Mouse (Mus musculus): Measurements from ENCODE around the gene Plvap.
"Not testable (repeated sequence)": the region's sequence is repeated elsewhere in the genome, so short reads cannot be mapped to it uniquely, and the experiment has no call there.

Plvap gene

GRCm38 (mm10) chr8:71511644-71512043 is at the start of gene Plvap:
Plvap (minus strand) TSS chr8:71511752.
- DNase-seq (ENCODE audit: low spot score in 2 of 2), result no peak

- DNase-seq (ENCODE audit: low spot score in 2 of 2), result no peak
Measured at GRCm38 (mm10) chr8:71560765-71561164, 49.2 kb upstream of the Plvap start.

- no peak for DNase-seq (ENCODE audit: low spot score in 2 of 2)
Measured at GRCm38 (mm10) chr8:71560071-71560470, 48.5 kb upstream of the Plvap start.

GRCm38 (mm10) chr8:71558958-71559690 is 47.6 kb upstream of the Plvap start:
- peak; percentile 84 for DNase-seq (ENCODE audit: low spot score in 2 of 2)

- DNase-seq (ENCODE audit: low spot score in 2 of 2), result peak; percentile 68 to 74
Measured at GRCm38 (mm10) chr8:71558071-71558957, 46.8 kb upstream of the Plvap start, which contains the start of gene Tmem221. Tmem221 (minus strand) TSS chr8:71558871.

- no peak for DNase-seq (ENCODE audit: low spot score in 2 of 2)
Measured at GRCm38 (mm10) chr8:71554644-71555043, 43.1 kb upstream of the Plvap start.

- no peak for DNase-seq (ENCODE audit: low spot score in 2 of 2)
Measured at GRCm38 (mm10) chr8:71554001-71554400, 42.4 kb upstream of the Plvap start.

GRCm38 (mm10) chr8:71552770-71553169 is 41.2 kb upstream of the Plvap start:
- DNase-seq (ENCODE audit: low spot score in 2 of 2), result no peak

GRCm38 (mm10) chr8:71550754-71551153 is 39.2 kb upstream of the Plvap start:
- peak in 1 of 2 experiments; percentile 58 for DNase-seq (ENCODE audit: low spot score in 2 of 2)

GRCm38 (mm10) chr8:71547590-71547989 is 36.0 kb upstream of the Plvap start:
- DNase-seq (ENCODE audit: low spot score in 2 of 2), result peak; percentile 77 to 78

GRCm38 (mm10) chr8:71545053-71545452 is 33.5 kb upstream of the Plvap start:
- DNase-seq (ENCODE audit: low spot score in 2 of 2), result no peak

- no peak for DNase-seq (ENCODE audit: low spot score in 2 of 2)
Measured at GRCm38 (mm10) chr8:71543755-71544154, 32.2 kb upstream of the Plvap start.

GRCm38 (mm10) chr8:71542632-71543343 is 31.2 kb upstream of the Plvap start, which contains the start of gene Mvb12a:
Mvb12a (plus strand) TSS chr8:71542922.
- DNase-seq (ENCODE audit: low spot score in 2 of 2), result peak; percentile 82 to 87

GRCm38 (mm10) chr8:71537028-71537867 is 25.7 kb upstream of the Plvap start, which contains the start of gene Bst2:
Bst2 (minus strand) TSS chr8:71537456.
- DNase-seq (ENCODE audit: low spot score in 2 of 2), result peak; percentile 80 to 85

- peak; percentile 57 to 61 for DNase-seq (ENCODE audit: low spot score in 2 of 2)
Measured at GRCm38 (mm10) chr8:71535663-71536062, 24.1 kb upstream of the Plvap start.

GRCm38 (mm10) chr8:71534263-71534810 is 22.8 kb upstream of the Plvap start:
- DNase-seq (ENCODE audit: low spot score in 2 of 2), result no peak

- not testable (repeated sequence) for DNase-seq (ENCODE audit: low spot score in 2 of 2)
Measured at GRCm38 (mm10) chr8:71530735-71531467, 19.3 kb upstream of the Plvap start.

GRCm38 (mm10) chr8:71528362-71529073 is 17.0 kb upstream of the Plvap start:
- peak; percentile 49 to 52 for DNase-seq (ENCODE audit: low spot score in 2 of 2)
